Mouse (Mus musculus) cerebellum, postnatal 25 days (tissue): ENCODE measurements around the gene Stard10.

Experiments used
- DNase-seq, 2 experiments: peaks; one replicate each; pipeline ENCODE4 v3.0.0; 2021; ENCODE audit warnings: mixed read lengths in 2 of 2

Stard10 gene

DNA sequence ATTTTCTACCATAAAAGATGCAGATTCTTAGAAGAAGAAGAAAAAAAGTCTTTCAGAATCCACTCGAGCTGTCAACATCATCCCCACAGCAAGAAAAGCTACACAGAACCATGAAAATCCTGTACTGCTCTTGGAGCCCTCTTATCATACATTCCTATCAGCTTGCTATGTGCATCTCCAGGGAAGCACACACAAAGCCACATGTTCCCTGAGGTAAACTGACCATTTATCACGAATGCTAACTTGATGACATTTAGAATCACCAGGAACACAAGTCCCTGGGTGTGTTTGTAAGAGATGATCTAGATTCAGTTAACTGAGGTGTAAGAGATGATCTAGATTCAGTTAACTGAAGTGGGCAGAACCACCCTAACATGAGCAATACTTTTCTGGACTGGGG, 10.0 kb upstream of the Stard10 start:
- no peak for DNase-seq

DNA sequence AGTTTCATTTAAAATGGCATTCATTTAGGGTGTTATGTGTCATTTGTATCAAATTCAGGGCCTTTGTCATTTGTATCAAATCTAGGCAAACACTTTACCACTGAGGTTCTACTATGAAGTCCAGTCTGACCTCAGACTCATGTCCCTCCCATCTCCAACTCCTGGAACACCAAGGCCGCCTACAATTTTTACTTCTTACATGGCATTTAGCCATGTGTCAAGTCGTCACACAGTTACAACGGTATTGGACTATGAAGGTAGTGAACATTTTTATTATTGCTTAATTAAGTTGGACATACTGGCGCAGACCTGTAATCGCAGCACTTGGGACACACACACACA, 6.9 kb upstream of the Stard10 start:
- no peak for DNase-seq

- peak; percentile 98 to 99 for DNase-seq
Observed at GRCm38 (mm10) chr7:101310327-101311028, 6.4 kb upstream of the Stard10 start.

DNA sequence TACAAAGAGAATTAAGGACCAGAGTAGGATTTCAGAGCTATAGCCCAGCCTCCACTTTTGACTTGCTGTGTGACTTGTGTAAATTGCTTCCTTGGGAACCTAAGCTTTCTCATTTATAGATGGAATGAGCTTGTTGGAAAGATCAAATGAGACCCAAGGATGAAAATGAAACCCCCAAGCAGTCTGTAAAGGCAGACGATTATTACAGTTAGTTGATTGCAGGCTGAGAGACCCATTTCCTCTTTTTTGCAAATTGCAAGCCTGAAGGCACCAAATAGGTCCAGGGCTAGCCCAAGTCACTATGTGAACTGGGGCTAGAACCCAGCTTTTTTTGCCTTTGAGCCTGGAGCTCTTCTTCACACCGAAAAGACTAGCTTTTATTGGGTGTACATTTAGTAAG, 5.8 kb upstream of the Stard10 start:
- DNase-seq = no peak

DNA sequence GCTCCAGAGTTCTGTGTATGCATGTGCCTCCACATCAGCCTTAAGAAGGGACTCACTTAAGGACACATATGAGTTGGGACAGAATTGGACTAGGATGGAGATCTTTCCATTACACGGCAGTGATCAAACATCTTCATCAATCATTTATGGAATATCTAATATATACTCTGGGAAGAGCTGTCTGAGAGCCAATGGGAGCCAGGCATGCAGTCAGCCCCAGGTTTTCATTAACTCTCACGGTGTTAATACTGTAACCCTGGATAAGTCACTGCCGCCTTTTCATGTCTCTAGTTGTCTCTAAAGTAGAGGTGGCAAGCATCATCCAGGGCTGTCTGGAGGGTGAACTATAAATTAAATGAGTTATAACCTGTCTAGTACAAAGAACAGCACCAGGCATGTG, 3.9 kb upstream of the Stard10 start:
- no peak for DNase-seq

- no peak for DNase-seq
Observed at GRCm38 (mm10) chr7:101314396-101314795, 2.5 kb upstream of the Stard10 start.

GRCm38 (mm10) chr7:101315699-101316098, 1.2 kb upstream of the Stard10 start:
- DNase-seq = no peak

- no peak for DNase-seq
Observed at GRCm38 (mm10) chr7:101316591-101317001, 290 bp upstream of the Stard10 start.

DNA sequence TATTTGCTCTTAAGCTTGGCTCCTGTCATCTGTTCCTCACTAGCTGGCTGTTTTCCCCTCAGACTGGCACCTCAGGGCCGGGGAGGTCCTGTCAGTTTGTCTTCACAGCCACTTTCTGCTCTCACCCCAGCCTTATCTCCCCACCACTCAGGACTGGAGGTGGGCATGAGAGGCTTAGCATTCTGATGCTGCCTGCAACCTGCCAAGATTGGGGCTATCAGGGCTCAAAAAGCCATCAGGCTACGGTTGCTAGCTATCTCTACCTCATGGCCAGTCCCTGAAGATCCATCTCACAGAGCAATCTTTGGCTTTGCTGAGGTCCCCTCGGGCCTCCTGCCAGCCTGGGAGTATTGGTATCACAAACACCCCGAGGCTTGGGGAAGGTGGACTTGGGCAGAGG, 2.0 kb downstream of the Stard10 start:
- DNase-seq = no peak

GRCm38 (mm10) chr7:101319796-101320195, 2.9 kb downstream of the Stard10 start:
- DNase-seq = no peak

- DNase-seq = peak; percentile 79 to 87
Observed at GRCm38 (mm10) chr7:101320399-101321217, 3.7 kb downstream of the Stard10 start.

DNA sequence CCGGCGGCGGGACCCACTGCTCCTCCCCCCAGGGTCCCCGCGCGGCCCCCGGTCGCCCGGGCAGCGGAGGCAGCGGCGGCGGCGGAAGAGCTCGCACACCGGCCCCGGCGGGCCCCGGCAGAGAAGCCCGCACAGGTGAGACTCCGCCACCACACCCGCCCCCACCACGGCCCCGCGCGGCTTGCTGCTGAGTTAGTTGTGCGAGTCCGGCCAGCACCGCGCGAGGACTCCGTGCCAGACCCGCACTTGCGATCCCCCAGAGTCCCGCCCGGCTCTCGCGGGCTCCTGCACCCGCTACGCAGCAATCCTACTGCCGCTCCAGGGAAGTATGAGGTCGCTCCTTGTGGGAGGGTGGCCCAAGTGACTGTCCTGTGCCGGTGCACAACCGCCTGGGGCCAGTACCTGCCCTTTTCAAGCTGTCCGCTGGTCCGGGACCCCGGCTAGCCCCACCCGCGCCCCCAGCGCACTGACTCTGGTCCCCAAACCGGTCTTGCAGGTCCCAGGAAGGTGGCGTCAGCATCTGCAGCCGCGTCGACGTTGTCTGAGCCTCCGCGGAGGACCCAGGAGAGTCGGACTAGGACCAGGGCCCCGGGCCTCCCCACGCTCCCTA, 4.4 kb downstream of the Stard10 start:
- peak; percentile 72 to 73 for DNase-seq

GRCm38 (mm10) chr7:101323141-101323594, 6.3 kb downstream of the Stard10 start:
- DNase-seq = peak; percentile 56 to 63

DNA sequence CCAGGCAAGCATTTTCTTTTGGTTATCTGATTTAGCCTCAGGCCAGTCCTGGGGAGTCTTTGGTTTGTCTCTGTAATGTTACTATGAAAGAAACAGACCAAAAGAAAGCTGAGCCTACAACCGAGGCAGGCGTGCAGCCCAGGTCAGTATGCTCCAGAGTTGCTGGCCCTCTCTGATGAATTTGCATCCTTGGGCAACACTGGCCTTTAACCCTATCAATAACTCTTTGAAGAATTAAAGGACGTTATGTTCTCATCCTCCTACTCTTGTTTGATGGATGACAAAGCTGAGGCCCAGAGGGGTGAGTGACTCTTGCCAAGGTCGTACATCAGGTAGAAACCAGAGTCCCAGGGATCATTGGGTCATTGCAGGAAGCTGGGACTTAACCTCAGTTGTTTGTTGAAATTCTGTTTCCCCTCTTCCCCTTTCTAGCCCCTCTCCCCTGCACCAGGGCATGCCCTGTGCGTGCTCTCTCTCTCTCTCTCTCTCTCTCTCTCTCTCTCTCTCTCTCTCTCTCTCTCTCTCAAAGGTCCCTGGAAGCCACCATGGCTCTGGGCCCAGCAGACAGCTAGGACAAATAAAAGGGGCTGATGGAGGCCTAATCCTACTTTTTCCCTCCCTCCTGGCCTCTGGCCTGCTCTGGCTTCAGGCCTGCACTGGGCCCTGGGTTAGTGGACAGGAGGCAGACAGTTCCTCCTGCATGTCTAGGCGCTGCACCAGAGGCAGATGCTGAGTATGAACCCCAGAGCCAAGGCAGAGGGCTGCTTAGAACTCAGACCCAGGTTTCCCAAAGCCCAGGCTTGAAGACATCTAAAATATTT, 7.5 kb downstream of the Stard10 start:
- DNase-seq = peak in 1 of 2 experiments; percentile 52

GRCm38 (mm10) chr7:101326006-101326405, 9.1 kb downstream of the Stard10 start:
- DNase-seq = no peak

- no peak for DNase-seq
Observed at GRCm38 (mm10) chr7:101327263-101327662, 10.4 kb downstream of the Stard10 start.

- DNase-seq = no peak
Observed at GRCm38 (mm10) chr7:101327786-101328185, 10.9 kb downstream of the Stard10 start.

DNA sequence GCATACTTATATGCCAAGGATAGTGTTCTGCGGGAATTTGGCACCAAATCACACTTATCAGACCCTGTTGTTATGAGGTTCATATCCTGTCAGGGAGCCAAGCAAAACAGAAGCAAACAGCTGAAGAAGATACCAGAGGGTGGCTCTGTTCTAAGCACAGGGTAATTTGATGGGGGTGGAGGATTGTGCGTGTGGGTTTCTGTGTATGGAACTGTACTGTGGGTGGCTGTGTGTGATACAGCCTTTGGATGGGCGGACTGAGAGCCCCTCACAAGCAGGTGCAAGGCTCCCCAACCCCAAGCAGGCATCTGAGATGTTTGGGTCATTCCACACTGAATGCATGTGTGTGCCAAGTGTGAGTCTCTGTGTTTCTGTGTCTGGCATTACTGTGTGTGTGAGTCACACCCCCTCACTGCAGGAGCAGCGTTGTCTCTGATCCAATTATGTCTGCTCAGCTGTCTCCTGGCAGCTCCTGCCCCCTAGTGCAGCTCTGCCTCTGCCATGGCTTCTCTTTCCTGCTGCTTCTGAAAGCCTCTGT, 11.8 kb downstream of the Stard10 start:
- DNase-seq = peak; percentile 67 to 74

GRCm38 (mm10) chr7:101329606-101330005, 12.7 kb downstream of the Stard10 start:
- no peak for DNase-seq

- peak in 1 of 2 experiments; percentile 73 for DNase-seq
Observed at GRCm38 (mm10) chr7:101330074-101330840, 13.4 kb downstream of the Stard10 start.

DNA sequence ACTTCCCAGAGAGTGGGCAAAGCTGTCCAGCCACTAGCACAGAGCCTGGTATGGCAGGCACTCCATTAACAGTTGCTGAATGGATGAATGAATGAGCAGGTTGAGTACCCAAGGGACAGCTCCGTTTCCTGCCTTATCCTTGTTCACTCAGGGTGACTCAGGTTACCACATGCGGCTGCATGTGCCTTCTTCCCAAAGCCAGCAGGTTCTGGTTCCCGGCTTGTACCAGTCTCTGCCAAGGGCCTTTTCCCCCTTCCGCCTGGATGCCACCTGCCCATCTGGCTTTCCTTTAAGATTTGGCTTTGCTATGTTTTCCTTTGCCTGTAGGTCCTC, 13.9 kb downstream of the Stard10 start:
- peak; percentile 71 to 74 for DNase-seq
